Mouse (Mus musculus) heart, embryonic 14.5 days (tissue): ENCODE results near the gene Nav1. TPM values are rescaled to one million over a fixed set of nuclear protein-coding genes. Genes with fewer than 3 reads are reported as not detected.

Experiments used
- ATAC-seq: fragments of 200-750 bp; cut with Nextera tagmentation; 2 replicates; pipeline ENCODE4 v1.8.0; 2017; ENCODE audit warnings: low read depth, moderate TSS enrichment; ENCODE audit not compliant: insufficient number of reproducible peaks, insufficient read depth, low FRiP score
- H3K27ac ChIP-seq, 2 experiments: fragments of 200-500 bp in 1 of 2; fragments of 300-500 bp in 1 of 2; sonication (generic) in 1 of 2; replicated peaks in 1 of 2; 2 replicates each; pipeline ENCODE4 v1.5.1; 2012 to 2014; ENCODE audit warnings: low read depth in 2 of 2, low read length in 2 of 2, control low read depth in 1 of 2, mild to moderate bottlenecking in 1 of 2, mixed read lengths in 1 of 2; ENCODE audit not compliant: control insufficient read depth in 1 of 2, insufficient read depth in 1 of 2
- H3K27me3 ChIP-seq: fragments of 300-500 bp; sonication (generic); 2 replicates; pipeline ENCODE4 v1.6.1; 2014; ENCODE audit warnings: mild to moderate bottlenecking, low read length, control low read depth; ENCODE audit not compliant: control insufficient read depth, insufficient read depth
- H3K36me3 ChIP-seq: fragments of 300-500 bp; sonication (generic); 2 replicates; pipeline ENCODE4 v1.6.1; 2014; ENCODE audit warnings: mild to moderate bottlenecking, control low read depth, low read length, mixed read lengths; ENCODE audit not compliant: control insufficient read depth, insufficient read depth
- H3K4me1 ChIP-seq, 2 experiments: fragments of 200-500 bp in 1 of 2; fragments of 300-500 bp in 1 of 2; sonication (generic) in 1 of 2; 2 replicates each; pipeline ENCODE4 v1.6.1; 2012 to 2014; ENCODE audit warnings: low read length in 2 of 2, control low read depth in 1 of 2, mixed read lengths in 1 of 2; ENCODE audit not compliant: control insufficient read depth in 2 of 2, insufficient read depth in 2 of 2
- H3K4me2 ChIP-seq: fragments of 300-500 bp; sonication (generic); 2 replicates; pipeline ENCODE4 v1.6.1; 2014; ENCODE audit warnings: mild to moderate bottlenecking, low read length
- H3K4me3 ChIP-seq, 2 experiments: fragments of 200-500 bp in 1 of 2; fragments of 300-500 bp in 1 of 2; sonication (generic) in 1 of 2; 2 replicates each; pipeline ENCODE4 v1.5.1; 2012 to 2014; ENCODE audit warnings: low read length in 2 of 2, mild to moderate bottlenecking in 2 of 2, control low read depth in 1 of 2, low read depth in 1 of 2, moderate library complexity in 1 of 2; ENCODE audit not compliant: control insufficient read depth in 1 of 2, insufficient read depth in 1 of 2
- H3K9ac ChIP-seq: fragments of 300-500 bp; sonication (generic); 2 replicates; pipeline ENCODE4 v1.6.1; 2014; ENCODE audit warnings: mild to moderate bottlenecking, low read length
- H3K9me3 ChIP-seq: fragments of 300-500 bp; sonication (generic); 2 replicates; pipeline ENCODE4 v1.6.1; 2016; ENCODE audit warnings: low read length, control low read depth; ENCODE audit not compliant: control insufficient read depth
- WGBS: fragments of 180-500 bp; shearing (Covaris S2); extraction: QIAGEN DNeasy Blood & Tissue Kit; methylation state at CpG from one replicate; pipeline ENCODE4 v1.1.7; 2014; 5-methylcytosine and 5-hydroxymethylcytosine counted together
- polyA plus RNA-seq: library from polyadenylated mRNA; unstranded; fragments of >200 nt; fragmentation: Nextera tagmentation; extraction: Ambion mirVana; gene quantifications from 2 replicates; pipeline ENCODE4 v1.2.1, GENCODE M21; 2014

The Nav1 gene
- polyA plus RNA-seq, 1 experiment from 2014 or later: 28.0 TPM

GRCm38 (mm10) chr1:135482666-135483065 lies 124.4 kb downstream of the Nav1 start:
- H3K27ac ChIP-seq: no peak overlapping the region
- no peak overlapping the region for H3K9ac ChIP-seq
- H3K4me1 ChIP-seq: peaks cover 16 to 41% of the 10 kb centered on the region in 2 experiments
- H3K4me2 ChIP-seq: no peak overlapping the region
- H3K27me3 ChIP-seq: no peaks in the 10 kb centered on the region
- no peak for ATAC-seq
- WGBS: 100% methylated on average over 1 of the region's 1 CpGs
- H3K4me3 ChIP-seq: no peak overlapping the region
- H3K9me3 ChIP-seq: no peaks in the 10 kb centered on the region
- H3K36me3 ChIP-seq: peaks cover 28% of the 10 kb centered on the region

- Histone ChIP-seq H3K27ac (0 out of 4 replicates have a peak overlapping the region, but pooled peaks of 1 of the 2 experiments have one; percentile 15), H3K9ac (no peak overlapping the region), H3K36me3 (peaks cover 36% of the 10 kb centered on the region), H3K9me3 (no peaks in the 10 kb centered on the region), H3K4me2 (no peak overlapping the region), H3K27me3 (no peaks in the 10 kb centered on the region), H3K4me1 (peaks cover 16 to 41% of the 10 kb centered on the region in 2 experiments), H3K4me3 (no peak overlapping the region)
- WGBS: 74% methylated on average over 9 of the region's 9 CpGs
- no peak for ATAC-seq
Observed at GRCm38 (mm10) chr1:135481656-135482055, 125.4 kb downstream of the Nav1 start.

- no peaks in the 10 kb centered on the region for H3K27me3 ChIP-seq
- ATAC-seq: no peak
- H3K4me3 ChIP-seq: no peak overlapping the region
- 64% methylated on average over 3 of the region's 3 CpGs for WGBS
- no peak overlapping the region for H3K4me2 ChIP-seq
- H3K9me3 ChIP-seq: no peaks in the 10 kb centered on the region
- peaks cover 41% of the 10 kb centered on the region for H3K36me3 ChIP-seq
- H3K9ac ChIP-seq: no peak overlapping the region
- peak overlapping the region; percentile 7 to 40; a peak in 2 of 4 replicates for H3K27ac ChIP-seq
- peaks cover 16 to 41% of the 10 kb centered on the region in 2 experiments for H3K4me1 ChIP-seq
Observed at GRCm38 (mm10) chr1:135480815-135481214, 126.3 kb downstream of the Nav1 start.

DNA sequence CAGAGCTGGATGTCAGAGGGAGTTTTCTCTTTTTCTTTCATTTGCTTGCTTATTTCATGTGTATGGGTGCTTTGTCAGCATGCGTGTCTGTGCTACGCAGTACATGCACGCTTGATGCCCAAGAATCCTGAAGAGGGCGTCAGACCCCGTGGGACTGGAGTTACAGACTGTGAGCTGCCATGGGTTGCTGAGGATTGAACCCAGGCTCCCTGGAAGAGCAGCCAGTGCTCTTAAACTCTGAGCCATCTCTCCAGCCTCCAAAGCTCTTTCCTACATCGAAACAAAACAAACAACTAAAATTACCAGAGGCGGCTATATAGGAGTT lies 131.6 kb downstream of the Nav1 start:
- Histone ChIP-seq H3K27ac (0 out of 4 replicates have a peak overlapping the region, but pooled peaks of 1 of the 2 experiments have one; percentile 4), H3K4me2 (no peak overlapping the region), H3K4me1 (peaks cover 10 to 22% of the 10 kb centered on the region in 2 experiments), H3K27me3 (no peaks in the 10 kb centered on the region), H3K9ac (no peak overlapping the region), H3K9me3 (no peaks in the 10 kb centered on the region), H3K4me3 (no peak overlapping the region), H3K36me3 (peaks cover 47% of the 10 kb centered on the region)
- ATAC-seq: no peak
- WGBS: 94% methylated on average over 7 of the region's 7 CpGs

DNA sequence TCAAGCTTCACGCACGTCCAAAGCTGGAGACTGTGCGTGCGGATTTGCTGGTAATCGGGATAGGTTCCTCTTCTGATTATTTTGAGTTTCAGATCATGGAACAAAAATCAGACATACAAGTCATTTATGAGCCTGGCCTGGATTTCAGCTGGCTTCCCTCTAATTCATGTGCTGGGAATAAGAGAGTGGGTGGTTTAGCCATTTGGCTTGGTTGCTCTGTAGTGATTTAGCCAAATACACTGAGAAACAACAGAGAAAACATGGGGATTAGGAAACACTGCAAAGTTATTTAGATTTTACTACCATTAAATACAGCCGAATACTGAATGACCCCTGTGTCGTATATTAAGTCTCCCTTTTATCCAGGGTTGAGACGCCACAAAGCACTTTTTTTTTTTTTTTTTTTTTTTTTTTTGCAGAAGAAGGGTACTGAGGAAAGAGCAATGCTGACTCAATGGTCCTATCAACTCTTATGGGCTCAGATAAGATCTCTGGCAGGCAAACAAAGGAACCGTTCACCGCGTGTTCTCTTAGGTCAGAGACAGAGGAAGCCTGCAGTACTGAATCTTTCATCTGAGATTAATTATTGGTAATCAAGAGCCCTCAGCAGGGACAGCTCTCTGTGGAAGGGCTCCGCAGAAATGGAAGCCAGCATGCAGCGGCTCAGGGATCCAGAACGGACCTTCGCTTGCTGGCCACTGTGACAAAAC lies 132.1 kb downstream of the Nav1 start:
- peaks cover 7 to 17% of the 10 kb centered on the region in 2 experiments for H3K4me1 ChIP-seq
- H3K9ac ChIP-seq: no peak overlapping the region
- H3K27ac ChIP-seq: 0 out of 4 replicates have a peak overlapping the region, but pooled peaks of 1 of the 2 experiments have one; percentile 4
- no peaks in the 10 kb centered on the region for H3K27me3 ChIP-seq
- no peak overlapping the region for H3K4me3 ChIP-seq
- H3K36me3 ChIP-seq: peaks cover 53% of the 10 kb centered on the region
- H3K9me3 ChIP-seq: no peaks in the 10 kb centered on the region
- WGBS: 80% methylated on average over 15 of the region's 15 CpGs
- no peak for ATAC-seq
- H3K4me2 ChIP-seq: no peak overlapping the region

DNA sequence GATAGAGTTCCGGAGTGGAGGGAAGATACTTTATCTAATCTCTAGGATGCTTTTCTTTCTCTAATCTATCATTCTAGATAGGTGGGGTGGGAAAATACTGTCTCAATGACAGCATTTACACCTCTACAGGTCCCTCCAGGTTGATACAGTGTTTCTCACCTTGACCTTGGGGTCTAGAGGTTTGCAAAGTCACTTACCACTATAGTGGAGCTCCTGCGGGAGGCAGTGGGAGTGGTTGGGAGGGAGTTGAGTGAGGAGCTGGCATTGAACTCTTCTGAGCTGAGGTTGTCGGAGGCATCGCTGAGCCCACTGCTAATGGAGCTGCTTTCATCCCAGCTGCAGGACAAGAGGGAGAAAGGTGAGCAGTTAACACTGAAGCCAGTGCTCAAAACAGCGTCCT lies 134.6 kb downstream of the Nav1 start:
- H3K4me2 ChIP-seq: no peak overlapping the region
- no peaks in the 10 kb centered on the region for H3K9me3 ChIP-seq
- H3K36me3 ChIP-seq: peaks cover 71% of the 10 kb centered on the region
- no peaks in the 10 kb centered on the region for H3K27me3 ChIP-seq
- no peak overlapping the region for H3K4me3 ChIP-seq
- no peak overlapping the region for H3K27ac ChIP-seq
- WGBS: 51% methylated on average over 5 of the region's 5 CpGs
- no peaks in the 10 kb centered on the region; a peak in 2 of 4 replicates for H3K4me1 ChIP-seq
- H3K9ac ChIP-seq: no peak overlapping the region
- ATAC-seq: no peak

DNA sequence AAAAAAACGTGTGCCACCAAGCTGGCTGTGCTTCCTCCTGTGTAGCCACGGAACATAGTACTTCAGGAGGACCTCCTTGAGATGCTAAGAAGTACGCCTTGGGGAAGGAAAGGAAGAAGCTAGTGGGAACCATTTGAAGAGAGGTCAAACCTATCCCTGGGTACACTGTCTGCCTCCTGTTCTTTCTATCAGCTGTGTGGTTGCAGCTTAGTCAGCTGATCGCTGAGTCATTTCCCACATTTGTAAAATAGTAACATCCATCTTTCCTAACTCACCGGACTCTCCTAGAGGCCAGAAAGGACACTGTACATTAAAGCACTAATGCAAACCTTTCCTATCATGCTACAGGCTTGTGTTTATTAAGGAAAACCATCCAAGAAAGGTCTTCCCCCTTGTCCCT lies 135.4 kb downstream of the Nav1 start:
- Histone ChIP-seq H3K27me3 (no peaks in the 10 kb centered on the region), H3K4me2 (no peak overlapping the region), H3K36me3 (peaks cover 73% of the 10 kb centered on the region), H3K9me3 (no peaks in the 10 kb centered on the region), H3K4me3 (no peak overlapping the region), H3K27ac (no peak overlapping the region), H3K9ac (no peak overlapping the region), H3K4me1 (no peaks in the 10 kb centered on the region; a peak in 2 of 4 replicates)
- WGBS: 73% methylated on average over 5 of the region's 5 CpGs
- ATAC-seq: no peak

GRCm38 (mm10) chr1:135470546-135470945 lies 136.5 kb downstream of the Nav1 start:
- Histone ChIP-seq H3K4me3 (no peak overlapping the region), H3K27ac (no peak overlapping the region), H3K9ac (no peak overlapping the region), H3K4me1 (no peaks in the 10 kb centered on the region; a peak in 1 of 4 replicates), H3K27me3 (no peaks in the 10 kb centered on the region), H3K9me3 (no peaks in the 10 kb centered on the region), H3K4me2 (no peak overlapping the region), H3K36me3 (peaks cover 77% of the 10 kb centered on the region)
- WGBS: 89% methylated on average over 13 of the region's 13 CpGs
- no peak for ATAC-seq
